Mouse (Mus musculus) gastrocnemius, adult 8-10 months (tissue): ENCODE measurements around the gene 4933424G06Rik. TPM values are rescaled to one million over a fixed set of nuclear protein-coding genes. Genes with fewer than 3 reads are reported as not detected.
"Not testable (repeated sequence)": the region's sequence is repeated elsewhere in the genome, so short reads cannot be mapped to it uniquely, and the experiment has no call there.

ENCODE experiments used
- DNase-seq, 2 experiments: peaks; one replicate each; pipeline ENCODE4 v3.0.0; 2022; ENCODE audit warnings: low spot score in 2 of 2
- total RNA-seq, 4 experiments: library from RNA; stranded (reverse); gene quantifications; 2 replicates each; pipeline ENCODE4 v1.2.4; 2022

4933424G06Rik gene
- under 1 TPM in 3 of 4 experiments, not detected in 1; 0.65 to 0.75 (median 0.70) TPM for total RNA-seq

DNA sequence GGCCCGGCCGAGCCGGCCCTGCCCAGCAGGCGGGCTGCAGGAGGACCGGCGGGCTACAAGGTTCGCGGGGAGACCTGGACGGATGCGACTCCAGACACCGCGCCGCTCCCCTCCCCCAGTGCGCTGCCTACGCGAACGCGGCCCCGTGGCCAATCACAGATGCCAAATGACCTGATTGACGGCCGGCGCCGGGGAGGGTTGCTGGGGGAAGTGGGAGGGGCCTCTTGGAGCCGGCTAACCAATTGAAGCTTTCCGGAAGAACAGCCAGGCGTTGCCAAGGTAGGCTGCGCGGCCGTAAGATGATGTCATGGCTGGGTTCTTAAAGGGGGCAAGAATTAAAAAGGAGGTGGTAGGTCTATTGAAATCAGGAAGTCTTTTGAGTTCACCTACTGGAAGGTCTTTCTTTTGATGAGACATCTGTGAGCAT is at the start of gene 4933424G06Rik:
Gene 4933424G06Rik (plus strand): TSS at position 296 of the 427 bp plus-strand sequence.
- peak; percentile 95 to 98 for DNase-seq

DNA sequence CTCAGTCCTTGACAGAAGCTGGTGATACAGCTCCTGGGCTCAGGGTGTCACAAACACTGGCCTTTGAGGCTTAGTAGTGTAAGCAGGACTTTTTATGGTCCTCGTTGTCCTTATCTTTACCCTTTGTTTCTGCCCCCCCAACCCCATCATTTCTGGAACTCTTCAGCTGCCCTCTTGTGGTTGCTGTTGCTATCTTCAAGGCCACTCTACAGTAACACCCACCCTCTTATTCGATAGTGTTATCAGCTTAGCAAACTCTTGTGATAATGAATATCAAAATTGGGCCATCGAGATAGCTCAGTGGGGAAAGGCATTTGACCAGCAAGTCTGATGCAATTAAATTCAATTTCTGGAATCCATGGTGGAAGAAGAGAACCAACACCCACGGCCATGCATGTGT is 45.5 kb upstream of the 4933424G06Rik start:
- DNase-seq, result no peak

GRCm38 (mm10) chr1:36665165-36665723 is 44.7 kb upstream of the 4933424G06Rik start:
- DNase-seq, result no peak

DNA sequence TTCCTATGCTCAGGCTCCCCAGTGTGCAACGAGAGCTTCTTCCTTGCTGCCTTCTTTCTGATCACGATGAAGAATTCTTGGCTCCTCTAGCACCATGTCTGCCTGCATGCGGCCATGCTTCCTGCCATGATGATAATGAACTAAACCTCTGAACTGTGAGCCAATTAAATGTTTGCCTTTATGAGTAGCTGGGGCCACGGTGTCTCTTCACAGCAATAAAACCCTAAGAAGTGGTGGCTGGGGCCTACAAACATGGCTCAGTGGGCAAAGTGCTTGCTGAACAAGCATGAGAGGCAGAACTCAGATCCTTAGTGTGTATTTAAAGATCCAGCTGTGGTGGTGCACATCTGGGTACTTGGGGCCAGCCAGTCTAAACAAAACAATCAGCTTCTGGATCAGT is 44.0 kb upstream of the 4933424G06Rik start:
- no peak for DNase-seq

DNA sequence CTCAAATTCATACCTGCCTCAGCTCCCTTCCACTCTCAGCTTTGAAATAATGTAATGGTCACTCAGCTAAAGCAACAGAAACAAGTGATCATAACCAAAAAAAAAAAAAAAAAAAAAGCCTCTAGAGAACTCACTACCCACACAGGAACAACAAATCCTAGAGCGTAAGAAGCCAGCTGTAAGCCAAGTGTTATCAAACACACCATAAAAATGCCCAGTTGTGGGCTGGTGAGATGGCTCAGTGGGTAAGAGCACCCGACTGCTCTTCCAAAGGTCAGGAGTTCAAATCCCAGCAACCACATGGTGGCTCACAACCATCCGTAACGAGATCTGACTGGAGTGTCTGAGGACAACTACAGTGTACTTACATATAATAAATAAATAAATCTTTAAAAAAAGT is 41.9 kb upstream of the 4933424G06Rik start:
- DNase-seq, result not testable (repeated sequence)

- no peak for DNase-seq
These were observed 39.7 kb upstream of the 4933424G06Rik start for GRCm38 (mm10) chr1:36670256-36670655.

GRCm38 (mm10) chr1:36671260-36671659 is 38.7 kb upstream of the 4933424G06Rik start:
- DNase-seq, result no peak

- DNase-seq, result no peak
These were observed 37.1 kb upstream of the 4933424G06Rik start for GRCm38 (mm10) chr1:36672648-36673350.

GRCm38 (mm10) chr1:36674936-36675335 is 35.0 kb upstream of the 4933424G06Rik start:
- DNase-seq, result no peak

DNA sequence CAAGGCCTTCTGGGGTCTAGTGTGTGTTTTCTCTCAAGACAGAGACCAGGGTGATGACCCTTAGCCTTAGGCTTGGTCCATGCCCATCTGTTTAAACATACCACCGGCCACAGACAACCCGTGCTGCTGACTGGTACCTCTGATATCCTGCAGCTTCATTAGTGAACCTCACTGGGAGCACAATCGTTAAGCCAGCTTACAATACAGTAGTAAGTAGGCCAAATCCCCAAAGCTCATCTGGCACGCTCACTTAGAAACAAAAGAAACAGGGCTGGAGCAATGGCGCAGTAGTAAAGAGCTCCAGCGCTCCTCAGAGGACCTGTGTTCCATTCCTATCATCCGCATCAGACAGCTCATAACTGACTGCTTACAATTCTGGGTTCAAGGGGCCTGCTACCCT is 29.1 kb upstream of the 4933424G06Rik start:
- no peak for DNase-seq

DNA sequence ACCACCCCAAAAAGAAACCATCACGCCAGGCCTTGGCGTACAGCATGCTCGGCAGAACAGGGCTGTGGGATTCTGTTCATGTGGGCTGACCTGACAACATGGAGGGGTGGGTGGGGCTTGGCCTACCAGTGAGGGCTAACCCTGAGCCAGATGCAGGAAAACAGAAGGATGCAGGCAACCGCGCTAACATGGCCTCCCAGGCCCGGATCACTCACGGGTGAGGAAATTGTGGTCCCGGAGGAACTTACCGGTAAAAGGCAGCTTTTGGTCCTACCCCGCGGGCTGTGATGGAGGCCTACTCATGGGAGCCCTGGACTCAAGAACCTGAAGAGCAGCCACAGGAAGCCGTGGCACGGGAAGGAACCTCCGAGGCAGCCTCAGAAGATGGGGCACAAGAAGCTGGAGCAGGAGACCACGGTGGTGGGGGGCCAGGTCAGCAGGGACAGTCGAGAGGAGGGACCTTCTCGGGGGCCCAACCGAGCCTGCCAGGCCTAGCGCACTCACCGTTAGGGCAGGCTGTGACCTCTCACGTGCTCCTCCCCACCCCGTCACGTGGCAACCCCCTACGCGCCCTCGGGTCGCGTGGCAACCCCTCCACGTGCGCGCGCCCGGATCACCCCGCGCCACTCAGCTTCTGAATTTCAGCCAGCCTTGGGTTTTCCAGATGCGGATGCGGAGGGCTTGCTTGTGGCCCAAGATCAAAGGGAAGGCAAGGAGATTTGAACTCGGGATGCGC is 27.2 kb upstream of the 4933424G06Rik start, which contains the start of gene Fam178b:
Gene Fam178b (minus strand): TSS at position 564 of the 736 bp plus-strand sequence.
- no peak for DNase-seq

DNA sequence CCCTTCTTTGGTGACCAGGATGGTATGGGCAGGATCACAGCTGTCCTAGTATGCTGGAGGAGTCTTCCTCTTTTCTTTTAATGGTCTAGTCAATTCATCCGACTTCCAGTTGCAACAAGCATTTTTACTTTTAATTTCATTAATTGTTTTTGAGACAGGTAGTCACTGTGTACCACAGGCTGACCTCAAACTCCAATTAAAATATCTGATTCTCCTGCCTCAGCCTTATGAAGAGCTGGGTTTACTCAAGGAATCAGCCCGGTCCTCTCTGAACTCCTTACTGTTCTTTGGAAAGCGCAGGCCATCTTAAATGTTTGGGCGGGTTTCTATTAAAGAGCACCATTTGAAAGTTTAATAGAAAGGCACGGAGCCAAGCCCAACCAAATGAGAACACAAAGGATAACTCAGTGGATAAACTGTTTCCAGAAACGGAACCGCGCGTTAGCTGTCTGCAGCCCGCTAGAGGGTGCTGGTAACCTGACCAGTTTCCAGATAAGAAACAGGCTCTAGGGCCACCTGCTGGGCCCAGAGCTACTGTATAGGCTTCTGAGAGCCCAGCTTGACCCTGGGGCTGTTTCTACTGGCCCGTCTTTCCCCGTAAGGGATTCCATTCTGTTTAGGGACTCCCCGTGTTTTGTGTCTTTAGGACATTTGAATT is 26.0 kb upstream of the 4933424G06Rik start:
- DNase-seq, result peak; percentile 62 to 64

- no peak for DNase-seq
These were observed 19.2 kb upstream of the 4933424G06Rik start for GRCm38 (mm10) chr1:36690671-36691235.

GRCm38 (mm10) chr1:36691271-36692155 is 18.4 kb upstream of the 4933424G06Rik start, which contains the start of gene Cox5b:
TSS of gene Cox5b (plus strand) at chr1:36691449.
- DNase-seq, result peak; percentile 90 to 96

DNA sequence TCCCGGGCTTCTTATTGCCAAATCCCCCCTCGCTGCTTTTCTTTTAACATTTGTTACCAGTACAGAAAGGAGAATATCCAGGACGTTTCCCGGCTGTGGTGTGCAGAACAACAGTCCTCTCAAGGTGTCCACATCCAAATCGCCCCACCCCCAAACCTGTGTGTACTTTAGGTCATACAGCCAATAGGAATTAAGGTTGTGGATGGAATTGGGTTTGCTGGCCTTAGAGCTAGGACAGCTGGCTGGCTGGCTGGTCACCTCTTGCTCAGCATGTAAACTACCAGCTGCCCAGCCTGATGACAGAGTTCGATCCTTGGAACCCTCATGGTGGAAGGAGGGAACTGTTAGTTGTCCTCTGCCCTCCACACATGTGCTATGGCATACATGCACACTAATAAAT is 15.1 kb upstream of the 4933424G06Rik start:
- no peak for DNase-seq

DNA sequence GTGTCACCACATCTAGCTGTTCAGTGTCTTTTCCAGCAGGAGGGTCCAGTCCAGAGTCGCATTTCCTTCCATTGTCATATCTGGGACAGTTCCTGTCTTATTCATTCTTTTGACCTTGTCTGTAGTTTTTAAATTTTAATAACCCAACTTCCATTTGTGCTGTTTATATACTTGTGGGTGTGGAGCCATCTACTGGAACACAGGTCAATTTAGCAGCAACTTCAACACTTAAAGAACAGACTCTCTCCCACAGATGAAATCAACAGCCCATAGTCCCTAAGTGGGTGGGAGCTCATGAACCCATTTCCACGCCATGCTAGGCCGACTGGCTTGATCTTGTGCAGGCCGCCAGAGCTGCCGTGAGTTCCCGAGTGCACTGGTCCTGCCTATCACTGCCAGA is 13.5 kb upstream of the 4933424G06Rik start:
- DNase-seq, result no peak

- DNase-seq, result no peak
These were observed 12.9 kb upstream of the 4933424G06Rik start for GRCm38 (mm10) chr1:36697030-36697429.

- no peak for DNase-seq
These were observed 2.8 kb upstream of the 4933424G06Rik start for GRCm38 (mm10) chr1:36707166-36707565.

DNA sequence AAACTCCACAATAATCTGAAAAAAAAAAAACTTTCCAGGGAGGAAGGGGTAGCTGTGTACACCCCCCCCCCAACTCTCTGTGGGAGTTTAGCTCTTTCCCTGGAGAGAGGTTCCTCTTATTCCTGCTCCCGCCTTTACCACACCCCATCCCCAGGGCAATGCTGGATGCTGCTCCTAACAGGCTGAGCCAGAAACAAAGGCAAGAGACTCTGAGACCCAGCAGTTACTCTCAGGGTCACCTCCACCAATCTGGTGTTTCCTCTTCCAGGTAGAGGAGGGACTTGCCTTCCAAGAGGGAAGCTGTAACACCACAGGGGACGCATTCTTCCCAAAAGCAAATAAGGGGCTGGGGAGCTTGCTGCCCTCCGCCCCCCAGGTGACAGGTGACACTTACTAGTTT is 2.2 kb upstream of the 4933424G06Rik start:
- no peak for DNase-seq

GRCm38 (mm10) chr1:36708626-36709025 is 1.3 kb upstream of the 4933424G06Rik start:
- DNase-seq, result no peak
